Mouse (Mus musculus) limb, embryonic 13.5 days (tissue): ENCODE results near the gene Sirt3. TPM values are rescaled to one million over a fixed set of nuclear protein-coding genes. Genes with fewer than 3 reads are reported as not detected.

Experiments
- ATAC-seq: fragments of 200-750 bp; cut with Nextera tagmentation; 2 replicates; pipeline ENCODE4 v1.8.0; 2017; ENCODE audit warnings: low read depth, moderate number of reproducible peaks, moderate TSS enrichment; ENCODE audit not compliant: low FRiP score
- H3K27ac ChIP-seq: fragments of 300-500 bp; sonication (generic); 2 replicates; pipeline ENCODE4 v1.5.1; 2015; ENCODE audit warnings: inconsistent platforms, mild to moderate bottlenecking, moderate library complexity
- H3K27me3 ChIP-seq: fragments of 300-500 bp; sonication (generic); 2 replicates; pipeline ENCODE4 v1.6.1; 2015; ENCODE audit warnings: mild to moderate bottlenecking, inconsistent platforms
- H3K36me3 ChIP-seq: fragments of 300-500 bp; sonication (generic); 2 replicates; pipeline ENCODE4 v1.6.1; 2015; ENCODE audit warnings: inconsistent platforms, mild to moderate bottlenecking, moderate library complexity
- H3K4me1 ChIP-seq: fragments of 300-500 bp; sonication (generic); 2 replicates; pipeline ENCODE4 v1.6.1; 2015; ENCODE audit warnings: inconsistent platforms
- H3K4me2 ChIP-seq: fragments of 300-500 bp; sonication (generic); replicated peaks from 2 replicates; pipeline ENCODE4 v1.6.1; 2015; ENCODE audit warnings: inconsistent platforms, mild to moderate bottlenecking, moderate library complexity
- H3K4me3 ChIP-seq: fragments of 300-500 bp; sonication (generic); 2 replicates; pipeline ENCODE4 v1.5.1; 2015; ENCODE audit warnings: moderate library complexity, mild to moderate bottlenecking, inconsistent platforms
- H3K9ac ChIP-seq: fragments of 300-500 bp; sonication (generic); 2 replicates; pipeline ENCODE4 v1.6.1; 2015; ENCODE audit warnings: mild to moderate bottlenecking, inconsistent platforms
- H3K9me3 ChIP-seq: fragments of 300-500 bp; sonication (generic); 2 replicates; pipeline ENCODE4 v1.6.1; 2016; ENCODE audit warnings: inconsistent platforms
- WGBS: fragments of 180-500 bp; shearing (Covaris S2); methylation state at CpG from one replicate; pipeline ENCODE4 v1.1.7; 2015; 5-methylcytosine and 5-hydroxymethylcytosine counted together
- polyA plus RNA-seq: library from polyadenylated mRNA; unstranded; fragments of >200 nt; fragmentation: Nextera tagmentation; extraction: Ambion mirVana; gene quantifications from 2 replicates; pipeline ENCODE4 v1.2.1, GENCODE M21; 2015

Sirt3 gene
- polyA plus RNA-seq, 1 experiment from 2014 or later: 30.1 TPM

GRCm38 (mm10) chr7:140856785-140857549 lies 25.1 kb downstream of the Sirt3 start, which contains the start of gene Ric8a:
Gene Ric8a, plus strand, starts transcription at chr7:140856957.
- peak; percentile 80 for ATAC-seq

GRCm38 (mm10) chr7:140855860-140856784 lies 26.0 kb downstream of the Sirt3 start, which contains the start of gene Gm45785:
Gene Gm45785, minus strand, starts transcription at chr7:140856331.
- no peaks in the 10 kb centered on the region for H3K27me3 ChIP-seq
- H3K27ac ChIP-seq: peak within 1 kb of the TSS; percentile 83
- peak within 1 kb of the TSS; percentile 88 for H3K4me3 ChIP-seq
- 1% methylated on average over 51 of the region's 51 CpGs for WGBS
- H3K9me3 ChIP-seq: no peaks in the 10 kb centered on the region
- peaks cover 62% of the 10 kb centered on the region for H3K36me3 ChIP-seq
- peak within 1 kb of the TSS; percentile 100 for H3K4me2 ChIP-seq
- H3K4me1 ChIP-seq: peaks cover 28% of the 10 kb centered on the region
- peak within 1 kb of the TSS; percentile 87 for H3K9ac ChIP-seq
- peak; percentile 77 for ATAC-seq

More at GRCm38 (mm10) chr7:140856785-140857549, 25.1 kb downstream of the Sirt3 start, which contains the start of gene Ric8a:
- H3K9me3 ChIP-seq: no peaks in the 10 kb centered on the region
- under 1% methylated on average over 50 of the region's 50 CpGs for WGBS
- peak within 1 kb of the TSS; percentile 83 for H3K27ac ChIP-seq
- H3K36me3 ChIP-seq: peaks cover 63% of the 10 kb centered on the region
- H3K4me3 ChIP-seq: peak within 1 kb of the TSS; percentile 88
- no peaks in the 10 kb centered on the region for H3K27me3 ChIP-seq
- H3K4me1 ChIP-seq: peaks cover 28% of the 10 kb centered on the region
- H3K4me2 ChIP-seq: peak within 1 kb of the TSS; percentile 100
- peak within 1 kb of the TSS; percentile 87 for H3K9ac ChIP-seq

DNA sequence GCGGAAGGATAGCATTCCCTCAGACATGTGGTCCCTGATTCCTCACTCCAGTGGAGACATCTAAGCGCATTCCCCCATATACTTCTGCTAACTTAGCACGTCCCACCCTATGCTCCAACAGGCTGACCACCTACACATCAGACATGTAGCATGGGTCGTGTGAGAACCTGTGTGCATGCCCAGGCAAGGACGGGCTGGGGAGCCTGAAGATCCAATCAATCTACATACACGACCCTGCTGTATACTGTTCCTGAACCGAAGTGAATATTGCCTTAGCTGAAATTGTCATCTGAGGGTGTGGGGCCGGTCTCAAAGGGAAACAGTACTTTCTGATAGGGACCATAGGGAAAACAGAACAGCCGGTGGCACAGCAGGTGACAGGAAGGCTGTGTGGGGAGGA lies 26.9 kb downstream of the Sirt3 start:
- Histone ChIP-seq H3K27ac (0 out of 2 replicates have a peak overlapping the region, but pooled peaks have one; percentile 83), H3K4me2 (peak overlapping the region; percentile 100), H3K27me3 (no peaks in the 10 kb centered on the region), H3K4me3 (peak overlapping the region; percentile 88), H3K9ac (peak overlapping the region; percentile 87), H3K36me3 (peaks cover 54% of the 10 kb centered on the region), H3K4me1 (peaks cover 28% of the 10 kb centered on the region), H3K9me3 (no peaks in the 10 kb centered on the region)
- 69% methylated on average over 9 of the region's 9 CpGs for WGBS
- ATAC-seq: no peak

GRCm38 (mm10) chr7:140854483-140854882 lies 27.6 kb downstream of the Sirt3 start:
- peaks cover 28% of the 10 kb centered on the region for H3K4me1 ChIP-seq
- WGBS: 93% methylated on average over 18 of the region's 18 CpGs
- no peak for ATAC-seq
- H3K27ac ChIP-seq: no peak overlapping the region
- H3K27me3 ChIP-seq: no peaks in the 10 kb centered on the region
- peak overlapping the region; percentile 88; the same call in 1 of the 2 replicates for H3K4me3 ChIP-seq
- peaks cover 47% of the 10 kb centered on the region for H3K36me3 ChIP-seq
- peak overlapping the region; percentile 100 for H3K4me2 ChIP-seq
- H3K9ac ChIP-seq: no peak overlapping the region
- no peaks in the 10 kb centered on the region for H3K9me3 ChIP-seq

- 81% methylated on average over 9 of the region's 9 CpGs for WGBS
- Histone ChIP-seq H3K4me2 (no peak overlapping the region), H3K9me3 (no peaks in the 10 kb centered on the region), H3K36me3 (peaks cover 36% of the 10 kb centered on the region), H3K27ac (no peak overlapping the region), H3K9ac (no peak overlapping the region), H3K27me3 (no peaks in the 10 kb centered on the region), H3K4me1 (peaks cover 20% of the 10 kb centered on the region), H3K4me3 (no peak overlapping the region)
- no peak for ATAC-seq
These were observed 28.7 kb downstream of the Sirt3 start for GRCm38 (mm10) chr7:140853386-140853785.

- Histone ChIP-seq H3K27me3 (peaks cover 5% of the 10 kb centered on the region; the same call in 1 of the 2 replicates), H3K4me1 (peaks cover 14% of the 10 kb centered on the region), H3K9me3 (no peaks in the 10 kb centered on the region), H3K4me2 (no peak overlapping the region), H3K9ac (no peak overlapping the region), H3K4me3 (no peak overlapping the region), H3K27ac (no peak overlapping the region), H3K36me3 (peaks cover 36% of the 10 kb centered on the region)
- WGBS: 97% methylated on average over 4 of the region's 4 CpGs
- ATAC-seq: no peak
These were observed 30.2 kb downstream of the Sirt3 start for GRCm38 (mm10) chr7:140851916-140852315.

DNA sequence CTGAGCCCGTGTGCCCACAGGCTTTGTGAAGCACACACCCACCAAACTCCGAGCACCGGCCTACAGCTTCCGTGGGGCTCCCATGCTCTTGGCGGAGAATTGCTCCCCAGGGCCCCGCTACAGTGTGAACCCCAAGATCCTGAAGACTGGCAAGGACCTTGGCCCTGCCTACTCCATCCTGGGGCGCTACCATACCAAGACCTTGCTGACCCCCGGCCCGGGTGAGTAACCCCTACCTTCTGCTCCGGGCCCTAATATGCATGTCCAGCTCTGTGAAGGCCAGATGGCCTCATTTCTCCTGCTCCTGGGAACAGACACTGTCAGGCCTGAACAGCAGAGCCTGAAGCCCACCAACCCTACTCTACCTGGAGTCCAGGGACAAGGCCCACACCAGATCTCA lies 33.5 kb downstream of the Sirt3 start:
- ATAC-seq: no peak

DNA sequence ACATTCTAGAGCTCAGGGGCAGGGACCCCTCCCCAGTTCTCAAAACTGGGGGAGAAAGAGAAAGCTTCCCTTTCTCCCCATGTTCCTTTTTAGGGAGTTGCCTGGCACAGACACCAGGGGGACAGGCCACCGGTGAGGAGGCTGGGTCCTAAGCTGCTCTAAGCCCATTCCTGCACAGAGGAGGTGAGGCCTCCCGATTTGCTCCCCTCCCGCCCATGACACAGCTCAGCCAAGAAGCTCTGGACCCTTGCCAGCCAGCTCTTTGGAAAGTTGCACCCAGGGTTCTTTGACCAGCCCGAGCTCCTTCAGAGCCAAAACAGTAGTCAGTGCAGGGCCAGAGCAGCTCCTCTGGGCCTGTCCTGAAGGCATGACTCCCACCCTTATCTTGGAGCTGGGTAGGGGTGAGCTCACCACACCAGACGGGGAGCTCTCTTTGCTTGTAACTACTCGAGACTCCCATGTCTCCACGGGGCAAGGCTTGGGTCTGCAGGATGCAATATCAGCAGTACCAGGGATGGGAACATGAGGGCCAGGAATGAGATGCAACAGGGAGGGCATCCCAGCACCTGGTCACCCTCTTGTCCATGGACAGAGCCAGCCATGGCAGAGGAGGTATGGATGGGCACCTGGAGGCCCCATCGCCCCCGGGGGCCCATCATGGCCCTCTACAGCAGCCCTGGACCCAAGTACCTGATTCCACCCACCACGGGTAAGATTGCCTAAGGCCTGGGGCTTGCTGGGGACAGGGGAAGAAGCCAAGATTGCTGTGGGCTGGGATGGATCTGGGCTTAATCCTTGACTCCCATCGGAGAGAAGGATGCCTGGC lies 34.1 kb downstream of the Sirt3 start, which contains the start of gene Odf3:
Gene Odf3 (plus strand): TSS at position 51 of the 826 bp plus-strand sequence.
- peaks cover 7% of the 10 kb centered on the region; the same call in 1 of the 2 replicates for H3K4me1 ChIP-seq
- peak within 1 kb of the TSS; percentile 2; the same call in 1 of the 2 replicates for H3K9ac ChIP-seq
- H3K36me3 ChIP-seq: peaks cover 18% of the 10 kb centered on the region
- no peak within 1 kb of the TSS for H3K4me2 ChIP-seq
- H3K27ac ChIP-seq: no peak within 1 kb of the TSS; the same call in 1 of the 2 replicates
- WGBS: 65% methylated on average over 11 of the region's 11 CpGs
- ATAC-seq: no peak
- H3K27me3 ChIP-seq: peaks cover 23% of the 10 kb centered on the region
- H3K9me3 ChIP-seq: no peaks in the 10 kb centered on the region
- no peak within 1 kb of the TSS for H3K4me3 ChIP-seq

More for the DNA sequence above, 33.5 kb downstream of the Sirt3 start:
- Histone ChIP-seq H3K4me1 (peaks cover 7% of the 10 kb centered on the region; the same call in 1 of the 2 replicates), H3K27ac (no peak overlapping the region), H3K4me2 (no peak overlapping the region), H3K4me3 (no peak overlapping the region), H3K36me3 (peaks cover 24% of the 10 kb centered on the region), H3K9me3 (no peaks in the 10 kb centered on the region), H3K27me3 (peaks cover 17% of the 10 kb centered on the region), H3K9ac (no peak overlapping the region)
- WGBS: 93% methylated on average over 10 of the region's 10 CpGs

DNA sequence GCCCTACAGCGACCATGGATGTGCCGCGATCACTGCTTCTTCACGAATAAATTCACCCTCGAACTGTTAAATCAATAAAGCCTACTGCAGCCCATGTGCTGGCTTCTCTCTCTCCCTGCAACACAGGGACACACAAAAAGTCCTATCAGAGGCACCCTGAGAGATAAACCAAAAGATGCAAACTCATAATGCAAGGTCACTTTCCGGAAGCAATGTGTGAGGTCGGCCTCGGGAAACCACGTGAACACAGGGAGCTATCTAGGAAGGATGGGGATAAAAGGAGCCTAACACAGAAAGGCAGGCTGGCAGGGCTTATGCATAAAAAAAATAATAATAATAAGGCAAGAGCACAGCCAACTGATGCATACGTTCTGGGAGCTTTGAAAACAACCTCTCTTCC lies 35.4 kb downstream of the Sirt3 start:
- Histone ChIP-seq H3K4me3 (no peak overlapping the region), H3K9ac (no peak overlapping the region), H3K36me3 (peaks cover 5% of the 10 kb centered on the region), H3K27ac (no peak overlapping the region), H3K27me3 (peaks cover 36% of the 10 kb centered on the region), H3K4me2 (no peak overlapping the region), H3K9me3 (no peaks in the 10 kb centered on the region), H3K4me1 (peaks cover 7% of the 10 kb centered on the region; the same call in 1 of the 2 replicates)
- WGBS: 81% methylated on average over 10 of the region's 10 CpGs
- ATAC-seq: no peak

DNA sequence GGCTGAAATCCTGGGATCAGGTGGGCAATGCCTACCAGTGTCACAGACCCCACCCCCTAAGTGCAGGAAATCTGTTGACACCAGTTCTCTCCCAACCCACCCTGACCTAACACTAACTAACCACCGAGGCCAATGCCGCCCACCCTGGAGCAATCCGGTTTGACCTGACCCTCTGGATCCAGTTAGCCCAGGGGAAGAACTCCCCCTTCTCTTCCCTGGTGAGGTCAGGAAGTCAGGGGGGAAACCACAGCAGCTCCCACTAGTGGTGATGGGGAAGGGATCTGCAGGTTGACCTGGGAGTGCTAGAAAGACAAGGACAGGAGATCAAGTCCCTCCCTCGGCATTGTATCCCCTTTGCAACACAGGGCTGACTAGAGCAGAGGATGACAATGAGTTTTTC lies 36.4 kb downstream of the Sirt3 start:
- Histone ChIP-seq H3K9me3 (no peaks in the 10 kb centered on the region), H3K4me1 (peaks cover 7% of the 10 kb centered on the region; the same call in 1 of the 2 replicates), H3K4me3 (no peak overlapping the region), H3K27me3 (peaks cover 46% of the 10 kb centered on the region), H3K36me3 (no peaks in the 10 kb centered on the region), H3K27ac (no peak overlapping the region), H3K9ac (no peak overlapping the region), H3K4me2 (no peak overlapping the region)
- no peak for ATAC-seq
- WGBS: 59% methylated on average over 4 of the region's 4 CpGs
